In genomic region chr2:156344775-156345532, GRCm38 (mm10) we compare ENCODE assay signal across 8 mouse cellular contexts. TPM values are rescaled to one million over a fixed set of nuclear protein-coding genes. Genes with fewer than 3 reads are reported as not detected.
DNase-seq lines count a peak whose midpoint lies in the region; ATAC-seq and TF ChIP-seq lines count a peak whose summit lies in the region.

No protein-coding gene starts in this region.

- H3K4me2 ChIP-seq in hindbrain, embryonic 13.5 days = no peak overlapping the region
- 0 out of 2 replicates have a peak overlapping the region, but pooled peaks have one; percentile 13 for H3K4me2 ChIP-seq in heart, embryonic 13.5 days

- no peaks in the 10 kb centered on the region for H3K36me3 ChIP-seq in hindbrain, embryonic 10.5 days
- H3K36me3 ChIP-seq in hindbrain, embryonic 13.5 days = no peaks in the 10 kb centered on the region
- no peaks in the 10 kb centered on the region for H3K36me3 ChIP-seq in C2C12 (ENCODE audit: control insufficient read depth, insufficient read depth)
- H3K36me3 ChIP-seq in heart, embryonic 13.5 days = no peaks in the 10 kb centered on the region

- H3ac ChIP-seq in C2C12 (ENCODE audit: control insufficient read depth, insufficient read length, low read depth) = peak overlapping the region; percentile 46

- no peaks in the 10 kb centered on the region for H3K79me2 ChIP-seq in C2C12 (ENCODE audit: control insufficient read depth, insufficient read depth)

- no peak overlapping the region for H3K27ac ChIP-seq in hindbrain, embryonic 10.5 days
- H3K27ac ChIP-seq in hindbrain, embryonic 13.5 days = no peak overlapping the region
- no peak overlapping the region for H3K27ac ChIP-seq in heart, embryonic 13.5 days (replicated peaks)

- no peaks in the 10 kb centered on the region for H3K27me3 ChIP-seq in hindbrain, embryonic 10.5 days (ENCODE audit: insufficient read depth, poor library complexity, severe bottlenecking)
- no peaks in the 10 kb centered on the region for H3K27me3 ChIP-seq in hindbrain, embryonic 13.5 days
- H3K27me3 ChIP-seq in C2C12 (ENCODE audit: control insufficient read depth, insufficient read depth, insufficient read length) = no peaks in the 10 kb centered on the region
- no peaks in the 10 kb centered on the region for H3K27me3 ChIP-seq in heart, embryonic 13.5 days (replicated peaks)

- peak; percentile 4 for DNase-seq in hindbrain, embryonic 10.5 days (ENCODE audit: low spot score)
- peak; percentile 58 for DNase-seq in brain, embryonic 14.5 days (ENCODE audit: low read depth)
- DNase-seq in thymus, postnatal 36 days = no peak
- DNase-seq in ovary, postnatal 36 days (ENCODE audit: low spot score) = no peak

- peaks cover 4% of the 10 kb centered on the region; the same call in 1 of the 2 replicates for H3K4me1 ChIP-seq in hindbrain, embryonic 10.5 days (replicated peaks)
- no peaks in the 10 kb centered on the region for H3K4me1 ChIP-seq in hindbrain, embryonic 13.5 days (replicated peaks)
- H3K4me1 ChIP-seq in heart, embryonic 13.5 days = peaks cover 12% of the 10 kb centered on the region

- no peak for TF ChIP-seq POLR2A in brain, embryonic 14.5 days (IDR thresholded peaks at IDR 0.05; ENCODE audit: borderline replicate concordance, extremely low read depth, insufficient read depth, insufficient read length, poor library complexity, severe bottlenecking)

- ATAC-seq in hindbrain, embryonic 13.5 days (ENCODE audit: low FRiP score) = no peak
- ATAC-seq in heart, embryonic 13.5 days (ENCODE audit: extremely low read depth, insufficient number of reproducible peaks, low FRiP score, low TSS enrichment) = no peak
- peak; percentile 56 for ATAC-seq in megakaryocyte, adult 5-6 weeks (ENCODE audit: poor library complexity, severe bottlenecking)

- H3K9me3 ChIP-seq in hindbrain, embryonic 10.5 days = no peaks in the 10 kb centered on the region
- H3K9me3 ChIP-seq in hindbrain, embryonic 13.5 days = no peaks in the 10 kb centered on the region
- no peaks in the 10 kb centered on the region for H3K9me3 ChIP-seq in heart, embryonic 13.5 days

- no peaks in the 10 kb centered on the region for H3K79me3 ChIP-seq in C2C12 (ENCODE audit: low read depth)

- H3K4me3 ChIP-seq in hindbrain, embryonic 10.5 days = no peak overlapping the region
- no peak overlapping the region for H3K4me3 ChIP-seq in hindbrain, embryonic 13.5 days
- H3K4me3 ChIP-seq in C2C12 (ENCODE audit: insufficient read depth, poor library complexity, severe bottlenecking) = no peak overlapping the region
- H3K4me3 ChIP-seq in heart, embryonic 13.5 days = no peak overlapping the region

- WGBS in hindbrain, embryonic 10.5 days = 57% methylated on average over 12 of the region's 12 CpGs
- 61% methylated on average over 12 of the region's 12 CpGs for WGBS in hindbrain, embryonic 13.5 days
- WGBS in heart, embryonic 13.5 days = 47% methylated on average over 12 of the region's 12 CpGs

- H3K9ac ChIP-seq in hindbrain, embryonic 13.5 days = no peak overlapping the region
- H3K9ac ChIP-seq in heart, embryonic 13.5 days = no peak overlapping the region

- TF ChIP-seq CTCF in C2C12 (IDR thresholded peaks at IDR 0.05; ENCODE audit: control insufficient read depth, insufficient read depth, insufficient read length) = peak; percentile 19
- TF ChIP-seq CTCF in brain, embryonic 14.5 days (IDR thresholded peaks at IDR 0.05; ENCODE audit: borderline replicate concordance, extremely low read depth, insufficient read depth, insufficient read length) = peak; percentile 41; the same call in 1 of the 2 replicates

TF ChIP-seq in C2C12, 6 proteins besides CTCF, POLR2A, EP300 and RAD21:
- no peak for TF ChIP-seq USF1 (IDR thresholded peaks at IDR 0.05; ENCODE audit: low read depth)
- TF ChIP-seq MYOD1 (IDR thresholded peaks at IDR 0.05; ENCODE audit: control insufficient read depth, insufficient read length, low read depth) = no peak
- no peak for TF ChIP-seq FOSL1 (IDR thresholded peaks at IDR 0.05; ENCODE audit: insufficient read depth, low read length, poor library complexity, severe bottlenecking)
- TF ChIP-seq MYOG (IDR thresholded peaks at IDR 0.05; ENCODE audit: control insufficient read depth, extremely low read depth, insufficient read length) = no peak
- no peak for TF ChIP-seq CEBPB (IDR thresholded peaks at IDR 0.05; ENCODE audit: low read depth)
- no peak for TF ChIP-seq MAX (IDR thresholded peaks at IDR 0.05)
TF ChIP-seq in C2C12: peak in this region for 0.

RNA-seq across cellular contexts. Expression of gene Scand1, which starts 32.5 kb away (rescaled TPM):
- polyA plus RNA-seq in hindbrain, embryonic 10.5 days (2016; fragmentation: Nextera tagmentation; extraction: Ambion mirVana) = 62.2 and 96.5 TPM in 2 replicates
- 84.7 and 95.3 TPM in 2 replicates for polyA plus RNA-seq in hindbrain, embryonic 13.5 days (2015; fragmentation: Nextera tagmentation; extraction: Ambion mirVana)
- polyA plus RNA-seq in C2C12 (2012; fragmentation: generic; extraction: Trizol) = 140 TPM
- polyA plus RNA-seq in brain, embryonic 14.5 days (2012; rRNA removed) = 117 and 173 TPM in 2 replicates
- 47.0 and 53.3 TPM in 2 replicates for polyA plus RNA-seq in heart, embryonic 13.5 days (2015; fragmentation: Nextera tagmentation; extraction: Ambion mirVana)
- total RNA-seq in megakaryocyte, adult 5-6 weeks (2015) = 5.8 and 11.9 TPM in 2 replicates
- 8.7 and 11.8 TPM in 2 replicates for total RNA-seq in megakaryocyte, adult 5-6 weeks (2017)

RNA-seq across cellular contexts. Expression of gene Cnbd2, which starts 32.9 kb away (rescaled TPM):
- 3.7 TPM in 2 replicates for polyA plus RNA-seq in hindbrain, embryonic 10.5 days (2016; fragmentation: Nextera tagmentation; extraction: Ambion mirVana)
- 6.3 and 7.7 TPM in 2 replicates for polyA plus RNA-seq in hindbrain, embryonic 13.5 days (2015; fragmentation: Nextera tagmentation; extraction: Ambion mirVana)
- 1.7 TPM for polyA plus RNA-seq in C2C12 (2012; fragmentation: generic; extraction: Trizol)
- 3.0 and 4.1 TPM in 2 replicates for polyA plus RNA-seq in brain, embryonic 14.5 days (2012; rRNA removed)
- 2.5 and 2.9 TPM in 2 replicates for polyA plus RNA-seq in heart, embryonic 13.5 days (2015; fragmentation: Nextera tagmentation; extraction: Ambion mirVana)
- total RNA-seq in megakaryocyte, adult 5-6 weeks (2015) = 3.6 and 6.2 TPM in 2 replicates
- 16.2 and 24.5 TPM in 2 replicates for total RNA-seq in megakaryocyte, adult 5-6 weeks (2017)

Comparison
In these comparisons a context has a peak if more than half of its experiments do, and no peak if none do; other contexts are left out.
1. DNase-seq: peak in hindbrain, embryonic 10.5 days (single experiment) and brain, embryonic 14.5 days (single experiment); none in thymus, postnatal 36 days (0 of 2) and ovary, postnatal 36 days (single experiment).